Mouse (Mus musculus) urinary bladder, postnatal 25 days (tissue): ENCODE data around the gene Mrpl2.

ENCODE experiments used
- DNase-seq: peaks from one replicate; pipeline ENCODE4 v3.0.0; 2022; ENCODE audit warnings: low spot score

Mrpl2 gene

GRCm38 (mm10) chr17:46645561-46646321 lies at the start of gene Mrpl2, which contains the start of gene Klc4:
Gene Mrpl2, plus strand, starts transcription at chr17:46646229.
Gene Klc4, minus strand, starts transcription at chr17:46646022.
- DNase-seq, result peak; percentile 98

- no peak for DNase-seq
These were observed 48.1 kb upstream of the Mrpl2 start for GRCm38 (mm10) chr17:46597956-46598355.

- no peak for DNase-seq
These were observed 47.1 kb upstream of the Mrpl2 start for GRCm38 (mm10) chr17:46598963-46599362.

- DNase-seq, result no peak
These were observed 45.5 kb upstream of the Mrpl2 start for GRCm38 (mm10) chr17:46600569-46600968.

DNA sequence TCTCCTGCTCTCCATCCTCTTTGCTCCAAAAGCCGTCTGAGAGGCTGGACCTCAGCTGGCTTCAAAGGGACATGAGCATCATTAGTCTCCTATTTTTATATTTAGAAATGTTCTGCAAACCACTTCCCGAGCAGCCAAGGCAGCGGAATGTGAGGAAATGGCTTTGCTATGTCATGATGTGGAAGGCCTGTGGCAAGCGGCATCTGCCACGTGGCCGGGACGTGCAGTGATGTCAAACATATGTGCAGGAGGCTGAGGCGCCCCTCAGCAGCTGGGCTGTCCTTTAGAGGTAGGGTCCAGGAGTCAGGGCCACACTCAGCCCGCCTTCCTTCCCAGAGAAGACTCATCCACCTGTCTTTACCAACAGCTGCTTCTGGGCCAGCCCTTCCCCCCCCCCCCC lies 43.8 kb upstream of the Mrpl2 start:
- DNase-seq, result no peak

GRCm38 (mm10) chr17:46603229-46603628 lies 42.8 kb upstream of the Mrpl2 start:
- no peak for DNase-seq

- DNase-seq, result no peak
These were observed 40.9 kb upstream of the Mrpl2 start for GRCm38 (mm10) chr17:46605126-46605525.

DNA sequence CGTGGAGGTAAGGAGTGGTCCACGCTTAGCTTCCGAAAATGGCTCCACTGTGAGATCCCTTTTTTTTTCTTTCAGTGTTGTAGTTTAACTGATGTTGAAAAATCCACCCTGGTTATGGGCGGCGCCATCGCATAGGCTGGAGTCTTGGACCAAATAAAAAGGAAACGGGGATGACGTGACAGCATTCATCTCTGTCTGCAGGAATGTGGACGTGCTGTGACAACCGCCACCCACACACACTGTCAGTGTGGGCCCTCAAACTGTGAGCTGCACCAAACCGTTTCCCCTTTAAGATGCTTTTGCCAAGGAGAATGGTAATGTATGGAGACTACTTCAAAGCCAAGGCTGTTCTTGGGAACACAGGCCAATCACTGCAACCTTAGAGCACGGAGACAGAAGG lies 40.0 kb upstream of the Mrpl2 start:
- DNase-seq, result no peak

- DNase-seq, result peak; percentile 42
These were observed 36.1 kb upstream of the Mrpl2 start for GRCm38 (mm10) chr17:46609721-46610514.

DNA sequence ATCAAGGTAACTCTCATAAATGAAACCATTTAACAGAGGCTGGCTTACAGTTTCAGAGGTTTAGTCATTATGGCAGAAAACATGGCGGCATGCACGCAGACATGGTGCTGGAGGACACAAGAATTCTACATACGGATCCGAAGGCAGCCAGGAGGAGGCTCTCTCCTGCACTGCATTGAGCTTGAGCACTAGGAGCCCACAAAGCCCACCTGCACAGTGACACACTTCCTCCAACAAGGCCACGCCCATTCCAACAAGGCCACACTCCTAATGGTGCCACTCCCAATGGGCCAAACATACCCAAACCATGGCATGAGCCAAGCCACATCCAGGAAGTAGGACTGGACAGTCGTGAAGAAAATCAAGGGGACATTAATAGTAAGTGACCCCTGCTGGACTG lies 34.7 kb upstream of the Mrpl2 start:
- no peak for DNase-seq

GRCm38 (mm10) chr17:46612189-46612588 lies 33.8 kb upstream of the Mrpl2 start:
- no peak for DNase-seq

DNA sequence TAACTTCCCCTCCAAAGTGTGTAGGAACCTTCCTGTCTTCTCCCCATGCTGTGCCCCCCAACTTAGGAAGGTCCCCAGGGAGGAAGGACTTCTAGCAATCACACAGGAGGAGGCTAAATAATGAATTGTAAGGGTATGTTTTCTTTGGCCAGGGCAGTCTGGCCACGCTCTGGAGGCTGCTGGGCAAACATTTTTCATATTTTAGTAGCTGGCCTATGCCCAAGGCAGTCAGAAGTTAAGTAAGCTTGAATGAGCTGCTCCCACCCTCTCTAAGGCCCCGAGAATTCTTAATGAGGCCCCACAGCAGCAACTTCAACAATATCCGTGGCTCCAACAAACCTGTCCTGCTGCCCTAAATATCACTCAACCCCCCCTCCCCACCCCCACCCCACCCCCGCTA lies 33.2 kb upstream of the Mrpl2 start:
- DNase-seq, result no peak

DNA sequence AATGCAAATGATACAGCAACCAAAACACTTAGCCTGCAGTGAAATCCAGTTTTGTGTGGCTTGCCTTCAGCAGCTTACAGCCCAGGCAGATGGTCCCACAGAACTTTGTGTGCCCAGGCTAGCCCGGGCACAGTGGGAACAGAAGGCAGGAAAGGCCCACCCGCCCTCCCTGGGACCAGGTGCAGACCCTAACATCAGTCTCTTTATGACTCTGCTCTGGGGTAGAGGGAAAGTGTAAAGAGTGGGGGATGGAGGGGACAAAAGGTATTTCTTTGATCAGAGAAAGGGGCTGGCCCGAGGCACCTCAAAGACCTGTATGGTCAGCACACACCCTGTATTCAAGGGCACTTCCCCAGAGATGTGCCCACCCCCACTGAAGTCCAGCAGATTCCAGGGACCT lies 32.8 kb upstream of the Mrpl2 start:
- DNase-seq, result no peak

DNA sequence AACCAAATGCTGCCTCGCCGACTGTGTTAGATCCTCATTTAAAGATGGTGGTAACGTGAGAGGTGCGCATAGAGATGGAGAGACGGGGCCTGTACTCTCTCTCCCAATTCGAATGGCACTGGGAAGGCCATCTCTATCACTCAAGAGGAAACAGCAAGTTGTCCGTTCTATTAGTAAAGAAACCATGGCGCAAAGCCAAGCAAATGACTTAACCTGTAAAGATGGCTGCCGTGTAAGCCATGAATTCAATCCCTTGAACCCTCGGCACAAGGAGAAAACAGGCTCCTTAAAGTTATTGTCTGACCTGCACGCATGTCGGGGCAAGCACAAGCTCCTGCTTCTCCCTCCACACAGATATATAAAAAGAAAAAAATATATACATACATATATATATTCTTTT lies 28.2 kb upstream of the Mrpl2 start:
- no peak for DNase-seq

GRCm38 (mm10) chr17:46618394-46618768 lies 27.6 kb upstream of the Mrpl2 start:
- DNase-seq, result no peak

DNA sequence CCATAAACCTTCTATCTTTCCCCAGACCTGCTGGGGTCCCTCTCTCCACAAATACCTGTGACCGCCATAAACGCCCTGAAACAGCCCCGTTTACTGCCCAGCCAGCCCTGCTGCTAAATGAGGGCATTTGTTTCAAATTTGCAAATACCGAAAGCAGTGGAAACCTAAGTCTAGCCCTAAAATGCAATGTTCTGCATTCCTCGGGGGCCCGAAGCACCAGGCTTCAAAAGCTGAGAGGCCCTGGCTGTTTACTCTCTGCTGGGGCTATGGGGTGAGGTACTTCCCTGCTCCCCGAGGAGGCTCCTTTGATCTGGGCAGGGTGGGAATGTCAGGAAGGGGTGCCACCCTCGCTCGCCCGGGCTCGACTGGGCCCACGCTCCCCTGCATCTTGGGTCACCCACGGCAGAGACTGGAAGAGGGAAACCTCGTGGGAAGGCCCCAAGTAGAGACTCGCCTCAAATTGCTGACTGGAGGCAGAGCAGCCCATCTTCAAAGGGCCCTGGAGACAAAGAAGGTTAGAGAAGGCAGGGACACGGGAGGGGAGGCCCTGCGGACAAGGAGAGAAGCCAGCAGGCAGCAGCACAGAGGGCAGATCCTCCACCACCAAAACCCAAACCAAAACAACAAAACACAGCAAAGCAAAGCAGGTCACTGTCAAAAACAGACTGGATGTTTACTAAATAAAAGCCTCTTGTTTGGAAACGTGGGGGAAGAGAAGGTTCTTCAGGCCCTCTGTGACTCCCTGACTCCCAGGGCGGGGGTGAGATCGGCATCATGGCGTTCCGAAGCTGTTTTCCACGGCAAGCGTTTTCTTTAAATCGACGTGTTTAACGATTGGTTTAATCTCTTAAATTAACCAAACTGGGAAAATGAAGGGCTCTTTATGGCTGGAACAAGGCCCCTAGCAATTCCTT lies 27.0 kb upstream of the Mrpl2 start:
- no peak for DNase-seq

DNA sequence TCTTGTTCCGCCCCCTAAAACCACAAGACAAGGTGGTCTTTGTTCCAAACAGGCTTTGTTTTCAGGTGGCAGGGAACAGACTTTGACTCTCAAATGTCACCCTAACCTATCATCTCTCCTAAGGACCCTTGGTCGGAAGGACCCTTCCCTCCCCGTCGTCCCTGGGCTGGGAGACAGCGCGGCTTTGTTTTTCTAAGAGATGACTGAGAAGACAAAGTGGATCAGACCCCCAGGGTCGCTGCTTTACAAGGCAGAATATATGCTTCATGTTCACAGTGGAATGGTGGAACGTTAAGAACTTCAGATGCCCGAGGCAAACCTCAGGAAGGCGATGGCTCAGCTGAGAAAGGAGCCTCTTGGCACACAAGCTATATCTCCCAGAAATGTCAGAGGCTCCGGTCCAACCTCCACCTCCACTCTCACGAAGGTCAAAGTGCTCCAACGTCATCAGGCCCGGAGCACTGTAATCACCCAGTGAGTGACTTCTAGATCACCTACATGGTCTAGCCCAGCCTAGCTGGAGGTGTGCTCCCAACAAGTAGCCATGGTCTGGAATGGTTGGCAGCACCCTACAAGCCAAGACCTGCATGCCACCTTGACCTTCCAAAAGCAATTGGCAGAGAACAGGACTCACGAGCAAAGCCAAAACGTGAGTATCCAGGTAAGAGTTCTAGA lies 26.2 kb upstream of the Mrpl2 start:
- DNase-seq, result no peak

GRCm38 (mm10) chr17:46621324-46621723 lies 24.7 kb upstream of the Mrpl2 start:
- DNase-seq, result no peak

- DNase-seq, result no peak
These were observed 23.8 kb upstream of the Mrpl2 start for GRCm38 (mm10) chr17:46622269-46622668.

- DNase-seq, result no peak
These were observed 22.0 kb upstream of the Mrpl2 start for GRCm38 (mm10) chr17:46623819-46624557.

DNA sequence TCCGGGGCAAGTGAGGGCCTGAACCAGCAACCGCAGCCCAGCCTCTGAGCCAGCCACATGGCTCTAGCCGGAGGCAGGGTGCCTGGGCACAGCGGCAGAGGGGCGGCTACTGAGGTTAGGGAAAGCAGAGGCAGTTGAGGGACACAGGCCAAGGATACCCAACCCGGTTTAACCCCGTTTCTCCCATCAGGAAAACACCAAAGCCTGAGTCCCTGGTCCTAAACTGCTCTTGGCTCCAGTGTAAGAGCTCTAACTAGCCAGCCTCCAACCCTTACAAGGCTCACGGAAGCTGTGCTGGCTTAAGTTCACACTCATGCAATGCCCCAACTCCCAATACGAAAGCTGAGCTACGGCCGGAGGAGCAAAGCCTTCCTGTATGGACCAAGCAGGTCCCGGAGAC lies 21.4 kb upstream of the Mrpl2 start:
- no peak for DNase-seq
